Mouse (Mus musculus) right cerebral cortex, postnatal 10 days (tissue): ENCODE measurements at regions not wholly inside any gene's neighbourhood (a gene's known extent, or its start where the extent isn't known, plus 50 kb on each side); places are given as distances from the start of the nearest gene placed in this dataset.
"Not testable (repeated sequence)": the region's sequence is repeated elsewhere in the genome, so short reads cannot be mapped to it uniquely, and the experiment has no call there.

Experiments used
- DNase-seq, 2 experiments: peaks; one replicate each; pipeline ENCODE4 v3.0.0; 2021; ENCODE audit warnings: low spot score in 2 of 2

- DNase-seq: no peak
Observed at GRCm38 (mm10) chr17:43139916-43140315, 123.6 kb downstream of the Tnfrsf21 start.

DNA sequence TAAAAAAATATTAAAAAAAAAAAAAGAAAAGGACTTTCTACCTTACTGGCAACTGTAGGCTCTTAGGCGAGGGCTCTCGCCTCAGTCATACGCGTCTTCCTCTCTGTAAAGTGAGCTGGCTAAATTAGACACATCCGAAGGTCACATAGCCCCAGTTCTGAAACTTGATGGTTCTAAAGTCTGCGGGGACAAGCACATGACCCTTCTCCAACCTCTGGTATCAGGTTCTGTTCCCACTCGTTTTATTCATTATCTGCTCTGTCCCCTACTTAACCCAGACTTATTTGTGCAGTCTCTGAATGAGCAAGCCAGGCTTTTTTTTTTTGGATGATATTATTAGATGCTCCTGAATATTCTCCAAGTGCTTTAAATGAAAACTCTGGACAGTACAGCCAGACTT, 125.4 kb downstream of the Tnfrsf21 start:
- no peak for DNase-seq

GRCm38 (mm10) chr17:43145749-43146148, 124.4 kb upstream of the Adgrf1 start:
- no peak for DNase-seq

- DNase-seq: no peak
Observed at GRCm38 (mm10) chr17:43147935-43148334, 122.2 kb upstream of the Adgrf1 start.

GRCm38 (mm10) chr17:43152620-43153019, 117.5 kb upstream of the Adgrf1 start:
- DNase-seq: no peak

- not testable (repeated sequence) for DNase-seq
Observed at GRCm38 (mm10) chr17:43155271-43155670, 114.9 kb upstream of the Adgrf1 start.

DNA sequence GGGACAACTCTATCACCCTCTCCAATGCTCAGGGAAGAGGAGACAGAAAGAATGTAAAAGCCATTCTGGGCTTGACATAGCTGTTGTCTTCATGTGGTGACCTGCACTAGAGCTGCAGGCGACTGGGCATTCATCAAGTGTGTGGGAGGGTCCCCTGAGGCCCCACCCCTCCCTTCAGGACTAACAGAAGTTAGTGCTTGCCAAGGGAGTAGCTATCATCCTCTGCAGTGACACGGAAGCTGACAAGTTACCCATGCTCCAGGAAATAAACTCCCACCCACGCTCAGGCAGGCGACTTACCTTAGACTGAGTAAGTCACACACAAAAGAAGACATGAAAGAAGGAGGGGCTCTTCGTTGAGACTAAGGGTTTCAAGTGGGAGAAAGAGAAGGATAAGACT, 114.0 kb upstream of the Adgrf1 start:
- DNase-seq: no peak

- peak; percentile 62 to 73 for DNase-seq
Observed at GRCm38 (mm10) chr17:43157781-43158501, 112.2 kb upstream of the Adgrf1 start.

DNA sequence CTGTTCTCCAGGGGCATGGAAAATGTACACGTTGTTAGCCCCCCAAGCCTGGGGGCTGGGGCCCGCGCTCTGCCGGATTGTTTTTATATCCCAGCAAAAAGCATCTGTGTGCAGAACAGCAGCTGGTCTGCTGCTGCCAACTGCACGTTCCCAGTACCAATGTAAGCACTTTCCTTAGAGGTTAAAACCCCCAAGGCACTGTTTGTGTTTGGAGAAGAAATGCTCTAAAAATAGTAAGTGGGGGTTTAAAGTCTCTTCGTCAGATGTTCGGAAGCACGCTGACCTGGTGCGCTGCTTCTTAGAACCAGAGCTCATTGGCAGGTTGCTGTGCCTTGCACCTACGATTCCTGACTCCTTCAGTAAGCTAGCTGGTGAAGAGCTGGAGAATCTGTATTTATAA, 111.4 kb upstream of the Adgrf1 start:
- DNase-seq: no peak

DNA sequence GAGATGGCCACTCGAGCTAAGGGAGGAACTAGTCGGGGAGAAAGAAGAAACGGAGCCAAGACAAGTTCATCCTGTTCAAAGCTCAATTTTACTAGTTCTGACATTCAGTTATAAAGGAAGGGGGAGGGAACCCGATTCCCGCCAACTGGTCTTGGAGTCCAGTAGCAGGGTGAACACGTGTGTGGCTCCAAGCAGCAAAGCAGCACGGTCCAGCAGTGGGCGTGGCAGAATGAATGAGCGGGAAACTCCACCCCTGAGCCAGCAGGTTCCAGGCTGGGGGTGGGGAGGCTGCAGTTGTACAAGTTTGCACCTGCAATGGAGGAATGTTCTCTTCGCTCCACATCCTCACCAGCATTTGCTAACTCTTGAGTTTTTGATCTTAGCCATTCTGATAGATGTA, 108.8 kb upstream of the Adgrf1 start:
- DNase-seq: not testable (repeated sequence)

DNA sequence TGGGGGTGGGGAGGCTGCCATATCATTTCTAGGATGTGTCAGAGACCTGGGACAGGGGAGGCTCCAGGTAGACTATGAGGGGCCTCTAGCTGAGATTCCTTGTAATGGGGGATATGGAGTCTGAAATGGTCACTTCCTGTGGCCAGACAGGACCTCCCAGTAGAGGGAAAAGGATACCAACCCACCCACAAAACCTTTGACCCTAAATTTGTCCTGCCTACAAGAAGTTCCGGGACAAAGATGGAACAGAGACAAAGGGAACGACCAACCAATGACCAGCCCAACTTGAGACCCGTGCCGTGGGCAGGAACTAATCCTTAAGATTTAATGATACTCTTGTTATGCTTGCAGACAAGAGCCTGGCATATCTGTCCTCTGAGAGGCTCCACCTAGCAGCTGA, 107.0 kb upstream of the Adgrf1 start:
- DNase-seq: no peak

GRCm38 (mm10) chr17:43166091-43166490, 104.0 kb upstream of the Adgrf1 start:
- DNase-seq: no peak

GRCm38 (mm10) chr17:43169435-43169834, 100.7 kb upstream of the Adgrf1 start:
- peak in 1 of 2 experiments; percentile 27 for DNase-seq

DNA sequence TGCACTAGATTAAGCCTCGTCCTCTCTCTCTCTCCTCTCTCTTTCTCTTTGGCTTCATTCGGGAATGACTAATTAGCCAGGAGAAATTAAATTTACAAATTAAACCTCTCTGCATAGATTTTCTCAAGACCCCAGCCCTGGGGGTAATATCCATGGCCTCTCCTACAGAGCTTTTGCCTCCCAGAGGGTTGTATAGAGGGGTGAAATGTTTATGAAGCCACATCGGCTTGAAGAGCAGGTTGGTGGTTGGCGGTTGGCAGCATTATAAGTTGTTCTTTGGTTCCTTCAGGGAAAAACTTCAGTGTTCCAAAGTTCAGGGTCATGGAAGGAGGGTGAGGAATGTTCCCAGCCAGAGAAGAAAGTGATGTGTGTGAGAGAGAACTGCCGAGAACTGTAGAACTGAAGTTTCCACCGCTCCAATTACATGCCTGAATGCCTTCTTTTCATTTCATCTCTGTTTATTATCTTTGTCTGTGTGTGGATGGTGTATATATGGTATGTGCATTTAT, 97.4 kb upstream of the Adgrf1 start:
- DNase-seq: no peak

DNA sequence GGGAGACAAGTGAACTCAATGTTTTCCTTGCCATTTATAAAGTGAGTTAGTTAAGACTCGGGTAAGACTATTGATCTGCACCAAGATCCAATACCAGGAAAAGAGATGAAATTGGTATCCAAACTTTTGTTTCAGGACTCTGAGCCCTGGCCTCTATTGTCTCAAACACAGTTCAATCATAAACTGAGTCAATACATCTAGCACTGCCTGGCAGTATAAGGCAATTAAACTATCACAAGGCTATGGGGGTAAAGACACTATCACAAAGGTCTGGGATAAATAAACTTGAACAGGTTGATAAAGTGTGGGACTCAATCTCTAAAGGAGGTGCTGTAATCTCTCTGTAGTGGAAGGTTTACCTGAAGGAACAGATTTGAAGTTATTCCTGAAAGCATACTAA, 95.3 kb upstream of the Adgrf1 start:
- DNase-seq: no peak

DNA sequence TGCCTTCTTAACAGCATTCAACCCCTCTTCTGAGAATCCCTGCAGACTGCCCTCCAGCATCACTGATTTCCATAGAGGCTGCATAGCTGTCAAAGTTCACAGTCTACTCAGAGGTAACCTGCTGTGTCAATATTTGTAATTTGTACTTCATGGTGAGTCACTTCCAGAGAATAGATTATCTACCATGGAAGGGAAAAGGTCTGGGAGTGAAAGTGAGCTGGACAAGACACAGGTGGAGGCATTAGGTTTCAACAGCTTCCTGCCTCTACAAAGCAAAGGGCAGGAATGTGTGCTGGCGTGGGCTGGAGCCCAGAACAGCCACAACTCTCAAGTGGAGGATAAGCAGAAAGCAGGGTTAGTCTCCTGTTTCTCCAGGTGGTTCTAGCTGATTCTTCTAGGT, 92.9 kb upstream of the Adgrf1 start:
- no peak for DNase-seq

DNA sequence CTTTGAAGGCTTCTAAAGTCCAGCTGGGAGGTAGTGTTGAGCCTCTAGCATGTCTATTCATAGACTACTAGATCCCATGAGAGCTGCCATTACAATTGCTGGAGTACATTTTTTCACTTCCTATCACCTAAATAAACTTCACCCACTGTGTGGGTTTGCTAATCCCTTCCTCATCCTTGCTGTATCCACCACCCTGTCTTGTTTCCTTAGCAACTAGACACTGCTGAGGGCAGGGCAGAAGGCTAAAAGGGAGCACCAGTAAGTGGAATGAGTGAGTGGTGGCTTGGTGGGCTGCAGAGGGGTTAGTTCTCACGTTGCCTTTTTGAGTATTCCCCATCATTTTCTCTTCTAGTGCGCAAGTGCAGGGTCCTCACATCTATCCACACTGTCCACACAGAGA, 80.1 kb upstream of the Adgrf1 start:
- DNase-seq: no peak

DNA sequence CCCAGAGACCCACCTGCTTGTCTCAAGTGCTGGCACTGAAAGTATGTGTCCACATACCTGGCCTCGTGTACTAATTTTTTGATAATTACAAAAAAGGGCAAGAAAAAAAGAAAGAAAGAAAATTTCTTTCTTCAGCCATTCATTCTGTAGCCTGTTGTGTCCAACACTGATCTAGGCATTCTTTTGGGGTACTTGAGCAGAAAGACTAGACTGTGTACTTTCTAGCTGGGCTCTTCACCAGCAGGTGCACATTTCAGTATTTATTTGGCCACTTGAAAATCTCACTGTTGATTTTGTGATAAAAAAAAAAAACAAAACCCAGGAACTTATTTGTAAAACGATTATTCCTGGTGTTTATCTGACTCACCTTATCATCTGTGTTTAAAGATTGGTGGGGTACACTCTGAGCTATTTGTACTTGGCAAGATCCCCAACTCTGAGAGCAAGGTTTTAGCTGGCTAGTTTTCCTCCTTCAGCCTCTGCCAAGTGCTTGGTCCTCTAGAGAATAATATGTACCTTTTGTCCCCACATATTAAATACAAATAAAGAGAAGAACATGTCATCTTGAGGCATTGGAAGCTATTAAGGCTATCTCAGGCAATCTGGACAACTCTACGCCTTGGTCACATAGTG, 79.2 kb upstream of the Adgrf1 start:
- no peak for DNase-seq

DNA sequence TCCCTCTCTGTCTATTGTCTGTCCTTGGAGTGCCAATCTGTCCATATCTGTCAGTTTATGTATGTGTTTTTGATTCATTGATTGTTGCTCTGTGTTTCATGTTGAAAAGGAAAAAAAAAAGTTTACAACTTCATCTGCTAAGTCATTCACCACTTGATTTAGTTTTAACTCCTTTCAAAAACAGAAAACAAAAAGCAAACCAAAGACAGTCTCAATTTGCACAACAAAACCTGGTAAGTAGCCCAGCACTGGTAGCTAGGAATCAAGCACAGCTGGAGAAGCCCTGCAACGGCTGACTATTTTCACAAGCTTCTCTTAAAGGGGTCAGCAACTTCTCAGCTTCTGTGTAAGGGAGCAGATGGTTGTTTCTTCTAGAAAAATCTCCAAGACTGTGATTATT, 72.9 kb upstream of the Adgrf1 start:
- DNase-seq: no peak

- no peak for DNase-seq
Observed at GRCm38 (mm10) chr17:43200832-43201231, 69.3 kb upstream of the Adgrf1 start.

DNA sequence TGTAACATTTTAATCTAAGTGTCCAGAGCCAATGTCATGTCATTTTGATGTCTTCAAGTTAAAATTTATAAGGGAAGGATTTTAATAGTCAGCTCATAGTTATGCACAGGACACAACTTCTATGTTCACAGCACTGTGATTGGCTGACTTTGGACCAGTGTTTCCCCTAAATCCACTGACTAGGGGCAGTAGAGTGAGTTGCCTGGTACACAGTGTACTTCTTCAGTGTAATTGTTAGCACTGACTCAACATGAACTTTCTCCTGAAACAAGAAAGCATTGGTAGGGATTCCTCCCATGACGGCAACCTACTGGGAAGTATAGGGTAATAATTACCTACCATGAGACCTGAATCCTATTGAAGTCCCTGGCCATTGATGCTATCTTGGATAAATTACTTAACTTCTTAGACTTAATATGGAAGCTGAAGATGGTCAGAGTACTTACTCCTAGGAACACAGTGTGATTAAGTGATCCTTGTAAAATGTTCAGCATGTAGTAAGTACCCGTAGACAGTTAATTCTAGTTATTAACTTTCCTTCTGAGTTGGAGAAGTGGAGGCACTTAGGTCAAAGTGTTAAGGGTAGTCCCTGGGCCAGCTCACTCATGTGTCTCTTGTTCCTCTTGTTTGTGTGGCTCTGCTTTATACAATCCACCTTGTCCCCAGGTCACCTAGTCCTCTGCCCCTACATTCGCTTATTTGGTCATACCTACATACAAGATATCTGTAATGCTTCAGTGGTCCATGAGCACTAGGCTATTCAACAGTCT, 63.2 kb upstream of the Adgrf1 start:
- no peak for DNase-seq

DNA sequence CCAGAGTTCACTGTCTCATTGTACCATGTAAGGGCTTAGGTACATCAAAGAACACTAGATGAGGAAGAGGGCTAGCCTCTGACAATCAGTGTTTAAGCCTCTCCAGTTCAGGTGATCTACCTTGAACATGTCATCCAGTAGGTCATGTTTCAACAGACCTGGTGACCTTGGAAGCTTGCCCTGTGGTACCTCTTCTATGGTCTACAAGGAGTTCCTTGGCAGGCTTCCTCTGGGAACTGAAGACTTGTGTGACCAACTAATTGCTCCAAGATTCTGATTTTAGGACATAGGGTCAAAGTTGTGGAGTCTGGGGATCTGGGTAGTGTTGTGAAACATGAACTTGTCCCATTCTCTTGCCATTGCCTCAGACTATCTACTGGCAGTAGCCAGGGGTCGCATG, 60.4 kb upstream of the Adgrf1 start:
- DNase-seq: no peak

DNA sequence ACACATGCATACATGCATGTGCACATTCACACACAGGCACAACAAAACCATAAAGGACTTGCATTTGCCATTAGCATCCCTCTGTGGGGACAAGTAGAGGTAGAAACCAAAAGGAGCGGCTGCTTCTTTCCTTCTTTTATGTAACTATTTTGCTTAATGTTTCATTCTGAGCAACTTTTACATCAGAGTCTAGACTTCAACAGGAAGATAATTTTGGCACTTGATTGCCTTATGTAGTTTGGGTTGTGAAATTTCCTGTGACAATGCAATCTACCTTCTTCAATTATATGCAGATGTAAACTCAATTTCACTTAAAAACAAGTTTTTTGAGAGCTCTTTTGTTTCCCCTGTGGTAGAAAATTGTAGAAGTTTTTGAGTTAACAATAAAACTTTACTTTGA, 56.1 kb upstream of the Adgrf1 start:
- no peak for DNase-seq
